Mouse (Mus musculus): ENCODE measurements around the gene Med12. TPM values are rescaled to one million over a fixed set of nuclear protein-coding genes. Genes with fewer than 3 reads are reported as not detected.
A peak's percentile ranks its signal among the peaks of the same experiment; 100 is the strongest.

Med12 gene
- polyA plus RNA-seq, 1 experiment from 2014 or later, result 28.6 TPM

DNA sequence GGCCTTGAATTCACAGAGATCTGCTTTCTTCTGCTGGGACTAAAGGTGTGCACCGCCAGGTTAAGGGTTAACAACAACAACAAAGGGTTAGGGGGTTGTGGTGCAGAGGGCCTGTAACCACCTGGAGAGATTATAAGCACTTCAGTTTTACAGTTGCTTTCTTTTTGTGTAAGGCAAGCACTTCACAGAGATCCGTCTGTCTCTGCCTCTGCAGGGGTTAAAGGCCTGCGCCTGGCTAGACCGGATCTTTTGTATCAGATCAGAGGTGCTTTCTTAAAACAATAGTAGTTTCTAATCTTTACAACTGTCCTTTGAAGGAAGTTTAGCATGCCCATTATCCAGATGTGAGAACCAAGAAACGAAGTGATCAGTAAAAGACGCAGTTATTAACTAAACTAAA, 420 bp upstream of the Med12 start:
- Histone ChIP-seq H3K9me3 (no peaks in the 10 kb centered on the region), H3K4me1 (replicated peaks) (peaks cover 13% of the 10 kb centered on the region), H3K27ac (peak overlapping the region; percentile 30; the same call in 1 of the 2 replicates), H3K4me3 (peak overlapping the region; percentile 52), H3K4me2 (peak overlapping the region; percentile 54), H3K27me3 (no peaks in the 10 kb centered on the region; the same call in 1 of the 2 replicates), H3K9ac (no peak overlapping the region; the same call in 1 of the 2 replicates), H3K36me3 (peaks cover 19% of the 10 kb centered on the region)
- 22% methylated on average over 6 of the region's 6 CpGs for WGBS
- ATAC-seq (ENCODE audit: low FRiP score), result peak; percentile 33; the same call in 1 of the 2 replicates

DNA sequence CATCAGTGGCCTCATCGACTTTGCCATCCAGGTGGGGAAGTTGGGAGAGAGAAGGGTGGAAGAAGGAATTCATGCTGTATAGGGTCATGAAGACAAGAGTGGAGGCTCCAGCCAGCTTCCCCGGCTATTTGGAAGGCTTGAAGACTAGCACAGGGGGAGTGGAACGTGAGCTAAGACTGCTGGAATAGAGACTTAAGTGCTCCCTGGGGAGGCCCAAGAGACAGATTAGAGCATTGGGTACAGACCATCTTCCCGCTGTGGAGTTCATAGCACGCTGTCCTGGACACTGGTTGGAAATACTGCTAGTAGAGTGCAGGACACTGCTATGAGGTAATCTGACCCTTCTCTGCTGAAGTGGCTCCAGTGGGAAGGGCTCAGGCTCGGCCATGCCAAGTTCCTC, 9.0 kb downstream of the Med12 start:
- H3K36me3 ChIP-seq, result peaks cover 85% of the 10 kb centered on the region
- ATAC-seq (ENCODE audit: low FRiP score), result no peak
- H3K4me2 ChIP-seq, result no peak overlapping the region
- H3K4me1 ChIP-seq (replicated peaks), result no peaks in the 10 kb centered on the region
- H3K9ac ChIP-seq, result no peak overlapping the region
- no peak overlapping the region for H3K27ac ChIP-seq
- WGBS, result 89% methylated on average over 6 of the region's 6 CpGs
- no peaks in the 10 kb centered on the region for H3K27me3 ChIP-seq
- no peaks in the 10 kb centered on the region for H3K9me3 ChIP-seq
- H3K4me3 ChIP-seq, result no peak overlapping the region

DNA sequence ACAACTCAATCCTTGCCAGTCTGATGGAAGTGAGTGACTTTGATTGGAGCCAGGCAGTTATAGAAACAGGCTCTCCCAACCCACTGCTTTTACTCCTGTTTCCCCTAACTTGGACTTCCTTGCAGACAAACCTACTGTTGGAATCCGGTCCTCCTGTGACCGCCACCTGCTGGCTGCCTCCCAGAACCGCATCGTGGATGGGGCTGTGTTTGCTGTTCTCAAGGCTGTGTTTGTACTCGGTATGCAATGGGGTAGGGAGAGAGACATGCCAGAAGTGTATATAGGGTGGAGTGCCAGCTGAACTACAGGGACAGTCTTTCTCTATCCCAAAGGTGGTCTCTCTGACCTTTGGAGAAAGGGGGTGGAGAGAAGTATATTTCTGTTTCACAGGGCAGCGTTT, 11.7 kb downstream of the Med12 start:
- Histone ChIP-seq H3K36me3 (peaks cover 88% of the 10 kb centered on the region), H3K9ac (no peak overlapping the region), H3K4me2 (no peak overlapping the region), H3K9me3 (no peaks in the 10 kb centered on the region), H3K4me3 (no peak overlapping the region), H3K27me3 (no peaks in the 10 kb centered on the region), H3K27ac (no peak overlapping the region), H3K4me1 (replicated peaks) (no peaks in the 10 kb centered on the region)
- WGBS, result 31% methylated on average over 6 of the region's 6 CpGs
- peak; percentile 68 for ATAC-seq (ENCODE audit: low FRiP score)

DNA sequence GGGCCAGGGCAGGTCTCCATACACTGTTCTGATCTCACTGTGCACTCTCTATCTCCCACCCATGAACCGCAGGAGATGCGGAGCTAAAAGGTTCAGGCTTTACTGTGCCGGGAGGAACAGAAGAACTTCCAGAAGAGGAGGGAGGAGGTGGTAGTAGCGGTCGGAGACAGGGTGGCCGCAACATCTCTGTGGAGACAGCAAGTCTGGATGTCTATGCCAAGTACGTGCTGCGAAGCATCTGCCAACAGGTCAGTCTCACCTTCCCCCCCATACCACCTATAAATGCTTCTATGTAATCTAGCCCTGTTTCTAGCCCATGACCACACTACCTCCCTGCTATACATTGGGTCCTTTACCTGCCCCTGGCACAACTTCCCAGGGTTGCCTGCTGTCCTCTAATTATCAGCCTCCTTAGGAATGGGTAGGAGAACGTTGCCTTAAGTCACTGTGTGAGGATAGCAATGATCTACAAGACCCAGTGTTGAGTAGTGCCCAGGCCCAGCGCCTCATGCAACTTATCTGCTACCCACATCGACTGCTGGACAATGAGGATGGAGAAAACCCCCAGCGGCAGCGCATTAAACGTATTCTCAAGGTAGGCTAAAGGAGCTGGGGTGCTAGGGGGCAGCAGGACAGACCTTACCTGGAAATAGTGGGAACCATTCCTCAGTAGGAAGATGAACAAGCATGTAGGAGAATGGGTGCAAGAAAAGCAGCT, 12.3 kb downstream of the Med12 start:
- H3K4me3 ChIP-seq, result no peak overlapping the region
- H3K27ac ChIP-seq, result no peak overlapping the region
- no peak overlapping the region for H3K9ac ChIP-seq
- H3K36me3 ChIP-seq, result peaks cover 85% of the 10 kb centered on the region
- no peaks in the 10 kb centered on the region for H3K4me1 ChIP-seq (replicated peaks)
- H3K27me3 ChIP-seq, result no peaks in the 10 kb centered on the region
- no peaks in the 10 kb centered on the region for H3K9me3 ChIP-seq
- H3K4me2 ChIP-seq, result no peak overlapping the region
- no peak for ATAC-seq (ENCODE audit: low FRiP score)
- WGBS, result 93% methylated on average over 14 of the region's 14 CpGs

DNA sequence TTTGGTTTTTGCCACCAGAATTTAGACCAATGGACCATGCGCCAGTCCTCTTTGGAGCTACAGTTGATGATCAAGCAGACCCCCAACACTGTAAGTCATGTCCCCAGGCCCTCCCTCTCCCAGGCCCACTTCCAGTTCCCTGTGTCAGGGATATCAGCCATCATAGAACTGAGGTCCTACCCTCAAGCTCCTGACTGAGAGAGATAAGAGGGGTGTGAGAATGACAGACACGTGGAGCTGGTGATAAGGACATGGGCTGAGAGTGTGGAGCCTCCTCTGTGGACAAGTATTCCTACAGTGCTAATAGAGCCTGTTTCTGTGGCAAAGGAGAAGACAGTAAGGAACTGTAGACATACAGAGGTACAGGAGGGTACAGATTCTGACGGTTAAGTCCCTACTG, 13.7 kb downstream of the Med12 start:
- Histone ChIP-seq H3K9me3 (no peaks in the 10 kb centered on the region), H3K27ac (no peak overlapping the region), H3K4me1 (replicated peaks) (no peaks in the 10 kb centered on the region), H3K4me2 (no peak overlapping the region), H3K9ac (no peak overlapping the region), H3K4me3 (no peak overlapping the region), H3K27me3 (no peaks in the 10 kb centered on the region), H3K36me3 (peaks cover 78% of the 10 kb centered on the region)
- no peak for ATAC-seq (ENCODE audit: low FRiP score)
- WGBS, result 92% methylated on average over 3 of the region's 3 CpGs

DNA sequence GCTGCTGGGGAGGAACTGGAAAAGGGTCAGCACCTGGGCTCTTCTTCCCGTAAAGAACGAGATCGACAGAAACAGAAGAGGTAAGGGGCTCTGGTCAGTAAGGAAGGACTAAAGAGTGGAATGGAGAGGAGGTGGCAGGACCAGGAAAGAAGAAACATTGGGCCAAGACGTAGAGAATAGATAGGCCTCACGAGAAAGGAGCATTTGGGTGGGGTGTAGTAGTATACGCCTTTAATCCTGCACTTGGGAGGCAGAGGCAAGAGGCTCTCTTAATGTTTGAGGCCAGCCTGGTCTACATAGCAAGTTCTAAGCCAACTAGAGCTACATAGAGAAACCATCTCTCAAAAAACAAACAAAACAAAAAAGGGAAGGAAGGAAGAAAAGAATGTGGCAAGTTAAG, 14.6 kb downstream of the Med12 start:
- H3K27ac ChIP-seq, result no peak overlapping the region
- no peak for ATAC-seq (ENCODE audit: low FRiP score)
- no peaks in the 10 kb centered on the region for H3K4me1 ChIP-seq (replicated peaks)
- H3K27me3 ChIP-seq, result no peaks in the 10 kb centered on the region
- H3K9me3 ChIP-seq, result no peaks in the 10 kb centered on the region
- no peak overlapping the region for H3K4me3 ChIP-seq
- H3K9ac ChIP-seq, result no peak overlapping the region
- no peak overlapping the region for H3K4me2 ChIP-seq
- H3K36me3 ChIP-seq, result peaks cover 78% of the 10 kb centered on the region
- 93% methylated on average over 6 of the region's 6 CpGs for WGBS

DNA sequence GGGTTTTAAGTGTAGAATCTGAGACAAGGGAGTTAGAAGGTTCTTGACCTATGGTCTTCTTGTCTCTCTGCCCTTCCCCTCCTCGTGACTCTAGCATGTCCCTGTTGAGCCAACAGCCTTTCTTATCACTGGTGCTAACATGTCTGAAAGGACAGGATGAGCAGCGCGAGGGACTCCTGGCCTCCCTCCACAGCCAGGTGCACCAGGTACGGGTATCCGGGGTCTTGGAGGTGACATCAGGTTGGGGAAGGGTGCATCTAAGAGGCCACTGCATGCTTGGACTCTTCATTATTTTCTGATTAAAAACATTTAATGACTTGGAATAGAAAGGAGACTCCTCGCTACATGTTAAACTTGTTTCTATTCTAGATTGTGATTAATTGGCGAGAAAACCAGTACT, 15.2 kb downstream of the Med12 start:
- no peaks in the 10 kb centered on the region for H3K4me1 ChIP-seq (replicated peaks)
- H3K9ac ChIP-seq, result no peak overlapping the region
- H3K27me3 ChIP-seq, result no peaks in the 10 kb centered on the region
- WGBS, result 91% methylated on average over 7 of the region's 7 CpGs
- no peak overlapping the region for H3K4me3 ChIP-seq
- ATAC-seq (ENCODE audit: low FRiP score), result no peak
- H3K36me3 ChIP-seq, result peaks cover 78% of the 10 kb centered on the region
- H3K4me2 ChIP-seq, result no peak overlapping the region
- no peaks in the 10 kb centered on the region for H3K9me3 ChIP-seq
- no peak overlapping the region for H3K27ac ChIP-seq

DNA sequence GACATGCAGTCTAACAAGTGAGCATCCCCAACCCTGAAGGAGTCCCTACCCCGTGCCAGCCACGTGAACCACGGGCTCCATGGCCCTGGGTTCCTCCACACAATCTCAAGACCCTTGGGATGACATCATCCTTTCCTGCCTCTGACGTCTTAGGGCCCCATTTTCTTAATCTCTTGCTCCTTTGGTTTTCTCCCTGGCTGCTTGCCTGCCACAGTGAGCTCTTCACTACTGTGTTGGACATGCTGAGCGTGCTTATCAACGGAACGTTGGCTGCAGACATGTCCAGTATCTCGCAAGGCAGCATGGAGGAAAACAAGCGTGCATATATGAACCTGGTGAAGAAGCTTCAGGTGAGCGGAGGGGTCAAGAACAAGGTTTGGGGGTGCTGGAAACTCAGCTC, 16.3 kb downstream of the Med12 start:
- WGBS, result 93% methylated on average over 10 of the region's 10 CpGs
- Histone ChIP-seq H3K27me3 (no peaks in the 10 kb centered on the region), H3K27ac (no peak overlapping the region), H3K9me3 (no peaks in the 10 kb centered on the region), H3K4me2 (no peak overlapping the region), H3K9ac (no peak overlapping the region), H3K4me3 (no peak overlapping the region), H3K4me1 (replicated peaks) (no peaks in the 10 kb centered on the region), H3K36me3 (peaks cover 71% of the 10 kb centered on the region)
- ATAC-seq (ENCODE audit: low FRiP score), result no peak

DNA sequence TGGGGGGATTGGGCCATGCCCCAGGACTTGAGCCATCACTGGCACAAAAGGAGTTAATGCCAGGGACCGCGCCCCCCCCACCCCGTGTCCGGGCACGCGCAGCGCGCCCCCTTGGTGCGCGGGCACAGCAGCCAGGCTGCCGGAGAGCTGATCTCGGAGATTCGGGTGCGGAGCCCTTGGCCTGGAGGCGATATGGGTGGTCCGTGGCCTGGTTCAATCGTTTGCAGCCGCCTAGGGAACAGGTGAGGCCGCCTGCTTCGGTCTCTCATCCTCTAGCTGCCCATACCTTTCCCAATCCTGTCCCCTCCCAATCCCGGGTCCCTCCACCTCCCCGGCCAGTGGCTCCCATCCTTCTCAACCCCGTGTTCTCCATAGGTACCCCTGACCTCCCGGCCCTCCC, 25.2 kb downstream of the Med12 start, which contains the start of gene Nlgn3:
Nlgn3 (plus strand) TSS at position 114 of the 400 bp plus-strand sequence.
- Histone ChIP-seq H3K27me3 (peaks cover 6% of the 10 kb centered on the region; the same call in 1 of the 2 replicates), H3K4me3 (peak within 1 kb of the TSS; percentile 56), H3K9me3 (no peaks in the 10 kb centered on the region), H3K27ac (peak within 1 kb of the TSS; percentile 89), H3K9ac (peak within 1 kb of the TSS; percentile 82), H3K4me1 (replicated peaks) (peaks cover 31% of the 10 kb centered on the region), H3K4me2 (peak within 1 kb of the TSS; percentile 64), H3K36me3 (peaks cover 20% of the 10 kb centered on the region)
- ATAC-seq (ENCODE audit: low FRiP score), result peak; percentile 38
- WGBS, result 25% methylated on average over 8 of the region's 24 CpGs

DNA sequence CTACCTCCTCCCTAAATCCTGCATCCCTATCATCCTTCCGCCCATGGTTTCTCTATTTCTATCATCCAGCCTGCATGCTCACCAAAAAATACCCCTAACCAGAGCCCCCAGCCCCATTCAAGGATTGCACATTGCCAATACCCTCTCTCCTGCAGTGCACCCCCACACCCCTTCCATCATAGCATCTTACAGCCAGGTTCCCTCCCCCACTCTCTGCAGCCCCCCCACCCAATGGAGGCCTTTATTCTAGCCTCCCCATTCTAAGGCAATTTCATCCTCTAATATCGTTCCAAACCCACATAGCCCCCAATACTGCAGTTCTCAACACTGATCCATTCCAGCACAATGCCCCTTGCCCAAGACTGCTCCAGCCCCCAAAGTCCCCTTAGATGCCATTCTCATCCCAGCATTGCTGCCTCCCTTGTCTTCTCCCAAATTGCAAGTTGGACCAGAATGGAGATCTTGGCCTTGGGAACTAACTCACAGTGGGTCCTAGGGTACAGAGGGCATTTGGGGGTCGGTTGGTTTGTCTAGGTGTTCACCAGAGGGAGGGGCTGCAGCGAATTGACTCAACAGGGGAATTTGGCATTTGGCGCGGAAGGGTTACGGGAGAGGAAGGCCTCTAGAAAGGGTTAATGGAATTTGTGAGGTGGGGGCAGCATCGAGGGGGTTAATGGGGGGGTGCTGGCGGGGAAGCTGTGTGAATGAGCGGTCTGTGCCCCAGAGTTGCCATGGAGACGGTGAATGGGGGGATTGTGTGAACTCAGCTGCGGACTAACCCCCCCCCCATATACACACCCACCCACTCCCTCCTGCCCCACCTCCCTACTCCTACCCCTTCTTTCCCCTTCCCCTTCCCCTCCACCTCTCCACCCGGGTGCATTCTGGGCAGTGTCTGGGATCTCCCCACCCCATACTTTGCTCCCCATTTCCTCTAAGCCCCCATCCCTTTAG, 25.9 kb downstream of the Med12 start:
- Histone ChIP-seq H3K36me3 (peaks cover 19% of the 10 kb centered on the region), H3K9ac (peak overlapping the region; percentile 82), H3K4me1 (replicated peaks) (peaks cover 37% of the 10 kb centered on the region), H3K27me3 (peaks cover 6% of the 10 kb centered on the region; the same call in 1 of the 2 replicates), H3K27ac (peak overlapping the region; percentile 89), H3K4me2 (peak overlapping the region; percentile 64), H3K4me3 (peak overlapping the region; percentile 56), H3K9me3 (no peaks in the 10 kb centered on the region)
- ATAC-seq (ENCODE audit: low FRiP score), result peak; percentile 61
- 12% methylated on average over 9 of the region's 13 CpGs for WGBS

DNA sequence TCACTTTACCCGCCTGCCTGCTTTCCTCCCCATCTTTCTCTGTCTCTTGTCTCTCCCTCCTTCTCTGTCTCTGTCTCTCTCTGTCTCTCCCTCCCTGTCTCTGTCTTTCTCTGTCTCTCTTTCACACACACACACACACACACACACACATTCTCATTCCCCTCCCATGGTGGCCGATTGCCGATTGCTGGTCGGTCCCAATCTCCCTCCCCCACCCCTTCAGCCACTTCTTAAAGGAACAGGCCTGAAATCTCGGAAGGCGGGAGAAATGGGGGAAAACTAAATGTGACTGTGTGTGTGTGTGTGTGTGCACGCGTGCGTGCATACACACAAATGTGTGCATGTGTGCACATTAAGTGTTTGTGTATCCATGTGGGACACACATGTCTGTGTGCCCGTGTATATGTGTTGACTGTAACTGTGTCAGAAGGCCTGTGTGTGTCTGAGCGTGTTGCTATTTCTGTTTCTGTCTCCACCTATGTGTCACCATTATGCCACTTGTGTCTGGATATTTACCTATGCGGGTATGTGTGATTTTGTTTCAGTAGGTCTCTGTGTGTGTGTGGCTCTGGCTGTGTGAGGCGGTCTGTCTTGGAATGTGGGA, 26.7 kb downstream of the Med12 start:
- Histone ChIP-seq H3K36me3 (peaks cover 19% of the 10 kb centered on the region), H3K4me2 (peak overlapping the region; percentile 64), H3K27ac (peak overlapping the region; percentile 89), H3K9ac (peak overlapping the region; percentile 82), H3K4me3 (peak overlapping the region; percentile 56), H3K27me3 (peaks cover 6% of the 10 kb centered on the region; the same call in 1 of the 2 replicates), H3K9me3 (no peaks in the 10 kb centered on the region), H3K4me1 (replicated peaks) (peaks cover 39% of the 10 kb centered on the region)
- ATAC-seq (ENCODE audit: low FRiP score), result peak; percentile 57
- WGBS, result 21% methylated on average over 13 of the region's 13 CpGs

DNA sequence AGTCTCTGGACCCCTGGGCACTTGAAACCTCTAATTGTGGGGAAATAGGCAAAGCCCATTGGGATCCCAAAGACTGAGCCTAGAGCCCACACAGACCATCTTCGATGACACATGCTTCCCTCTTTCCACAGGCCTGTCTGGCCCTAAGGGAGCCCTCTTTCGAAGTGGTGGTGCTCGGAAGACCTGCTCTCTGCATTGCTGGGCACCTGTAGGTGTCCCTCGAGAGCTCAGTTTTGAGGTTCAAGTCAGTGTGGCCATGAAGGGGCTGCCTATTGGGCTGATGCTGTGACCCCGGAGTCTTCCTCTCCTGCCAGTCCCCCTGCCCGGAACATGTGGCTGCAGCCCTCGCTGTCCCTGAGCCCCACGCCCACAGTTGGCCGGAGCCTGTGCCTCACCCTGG, 27.8 kb downstream of the Med12 start:
- Histone ChIP-seq H3K27ac (peak overlapping the region; percentile 89; the same call in 1 of the 2 replicates), H3K4me1 (replicated peaks) (peaks cover 39% of the 10 kb centered on the region), H3K9me3 (no peaks in the 10 kb centered on the region), H3K9ac (peak overlapping the region; percentile 82), H3K36me3 (peaks cover 13% of the 10 kb centered on the region), H3K27me3 (peaks cover 4% of the 10 kb centered on the region; the same call in 1 of the 2 replicates), H3K4me3 (peak overlapping the region; percentile 56), H3K4me2 (peak overlapping the region; percentile 64)
- no peak for ATAC-seq (ENCODE audit: low FRiP score)
- 59% methylated on average over 9 of the region's 9 CpGs for WGBS

All from hindbrain, embryonic 13.5 days (tissue).